Mouse (Mus musculus) bone marrow macrophage, adult 2 months (primary cell): ENCODE results near the gene Rspo3. TPM values are rescaled to one million over a fixed set of nuclear protein-coding genes. Genes with fewer than 3 reads are reported as not detected.

Experiments
- H3K27ac ChIP-seq: 2 replicates; pipeline ENCODE4 v1.5.1; 2012; ENCODE audit warnings: low read depth, low read length; ENCODE audit not compliant: insufficient read depth
- H3K4me1 ChIP-seq: 2 replicates; pipeline ENCODE4 v1.6.1; 2012; ENCODE audit warnings: low read length; ENCODE audit not compliant: control insufficient read depth, insufficient read depth
- H3K4me3 ChIP-seq: 2 replicates; pipeline ENCODE4 v1.5.1; 2012; ENCODE audit warnings: mild to moderate bottlenecking, low read length, moderate library complexity; ENCODE audit not compliant: insufficient read depth
- CTCF ChIP-seq: IDR thresholded peaks from 2 replicates; pipeline ENCODE4 v1.5.1; 2012; ENCODE audit warnings: low read depth, mild to moderate bottlenecking, low read length, moderate library complexity
- POLR2A ChIP-seq: IDR thresholded peaks from 2 replicates; pipeline ENCODE4 v1.6.1; 2012; ENCODE audit warnings: mild to moderate bottlenecking, low read depth, low read length, borderline replicate concordance
- polyA plus RNA-seq: library from polyadenylated mRNA; stranded (reverse); fragments of >200 nt; gene quantifications from 2 replicates; pipeline ENCODE4 v1.2.4, GENCODE M21; 2012; ENCODE audit not compliant: missing spikeins, insufficient read depth, insufficient read length

Gene Rspo3
- polyA plus RNA-seq, 1 experiment, result not detected

- H3K4me3 ChIP-seq, result no peak overlapping the region
- H3K27ac ChIP-seq, result no peak overlapping the region
Observed at GRCm38 (mm10) chr10:29533846-29534829, 1.5 kb downstream of the Rspo3 start.

GRCm38 (mm10) chr10:29532821-29533715 lies 2.6 kb downstream of the Rspo3 start:
- Histone ChIP-seq H3K4me1 (no peaks in the 10 kb centered on the region), H3K4me3 (no peak overlapping the region), H3K27ac (no peak overlapping the region)
- TF ChIP-seq CTCF (no peak), POLR2A (no peak)

More at GRCm38 (mm10) chr10:29533846-29534829, 1.5 kb downstream of the Rspo3 start:
- TF ChIP-seq POLR2A, result no peak
- TF ChIP-seq CTCF, result no peak
- H3K4me1 ChIP-seq, result no peaks in the 10 kb centered on the region

- no peak overlapping the region for H3K4me3 ChIP-seq
- H3K4me1 ChIP-seq, result no peaks in the 10 kb centered on the region
- TF ChIP-seq CTCF (no peak), POLR2A (no peak)
- H3K27ac ChIP-seq, result no peak overlapping the region
Observed at GRCm38 (mm10) chr10:29513563-29513962, 22.1 kb downstream of the Rspo3 start.

GRCm38 (mm10) chr10:29508167-29508566 lies 27.5 kb downstream of the Rspo3 start:
- Histone ChIP-seq H3K4me1 (no peaks in the 10 kb centered on the region), H3K27ac (no peak overlapping the region), H3K4me3 (no peak overlapping the region)
- TF ChIP-seq CTCF (no peak), POLR2A (no peak)

GRCm38 (mm10) chr10:29497205-29497822 lies 38.4 kb downstream of the Rspo3 start:
- Histone ChIP-seq H3K4me1 (no peaks in the 10 kb centered on the region), H3K27ac (no peak overlapping the region), H3K4me3 (no peak overlapping the region)
- TF ChIP-seq POLR2A (no peak), CTCF (no peak)

- no peak overlapping the region for H3K4me3 ChIP-seq
- H3K4me1 ChIP-seq, result no peaks in the 10 kb centered on the region
- H3K27ac ChIP-seq, result no peak overlapping the region
- TF ChIP-seq POLR2A (no peak), CTCF (no peak)
Observed at GRCm38 (mm10) chr10:29493996-29494395, 41.7 kb downstream of the Rspo3 start.

GRCm38 (mm10) chr10:29480945-29481344 lies 54.7 kb downstream of the Rspo3 start:
- TF ChIP-seq CTCF (no peak), POLR2A (no peak)
- H3K4me1 ChIP-seq, result no peaks in the 10 kb centered on the region
- H3K27ac ChIP-seq, result no peak overlapping the region
- H3K4me3 ChIP-seq, result no peak overlapping the region

GRCm38 (mm10) chr10:29479401-29479800 lies 56.3 kb downstream of the Rspo3 start:
- no peak overlapping the region for H3K27ac ChIP-seq
- TF ChIP-seq CTCF (no peak), POLR2A (no peak)
- no peaks in the 10 kb centered on the region for H3K4me1 ChIP-seq
- H3K4me3 ChIP-seq, result no peak overlapping the region

- no peaks in the 10 kb centered on the region for H3K4me1 ChIP-seq
- no peak overlapping the region for H3K4me3 ChIP-seq
- no peak overlapping the region for H3K27ac ChIP-seq
- no peak for TF ChIP-seq CTCF
- TF ChIP-seq POLR2A, result no peak
Observed at GRCm38 (mm10) chr10:29470454-29470853, 65.2 kb downstream of the Rspo3 start.
